Mouse (Mus musculus): ENCODE measurements around the gene Ampd1. TPM values are rescaled to one million over a fixed set of nuclear protein-coding genes. Genes with fewer than 3 reads are reported as not detected.

The Ampd1 gene
- total RNA-seq, 2 experiments from 2014 or later: not detected

DNA sequence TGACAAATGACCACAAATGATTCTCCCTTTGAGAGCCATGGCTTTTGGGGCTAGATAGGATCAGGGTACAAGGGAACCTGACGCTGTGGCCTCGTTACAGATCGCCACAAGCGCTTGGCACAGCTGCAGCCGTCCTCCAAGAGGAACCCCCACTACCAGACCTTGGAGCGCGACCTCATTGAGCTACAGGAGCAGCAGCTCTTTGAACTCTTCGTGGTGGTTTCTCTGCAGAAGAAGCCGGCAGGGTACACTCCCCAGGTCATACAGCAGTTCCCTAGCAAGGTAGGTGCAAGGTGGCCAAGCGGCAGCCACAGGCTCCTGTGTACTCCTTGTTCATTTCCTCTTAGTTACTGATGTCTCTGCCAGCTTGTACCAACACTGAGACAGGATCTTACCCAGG, 75.1 kb downstream of the Ampd1 start:
- no peak for DNase-seq

Other genes with a start within 250 kb of the Ampd1 start
- gene Sycp1, start 137.9 kb upstream of the Ampd1 start, total RNA-seq (2021): not detected
- not detected for gene Nr1h5, start 109.9 kb upstream of the Ampd1 start, total RNA-seq (2021)
- gene Sike1, start 78.3 kb upstream of the Ampd1 start, total RNA-seq (2021): 10 to 100 TPM; 71.7 to 74.6 TPM
- gene Csde1, start 53.6 kb upstream of the Ampd1 start, total RNA-seq (2021): 100 to 1,000 TPM; 398 to 439 TPM
- gene Nras, start 15.7 kb upstream of the Ampd1 start, total RNA-seq (2021): 10 to 100 TPM; 59.2 to 64.6 TPM
- 1 to 10 TPM; 1.5 to 1.7 TPM for gene Dennd2c, start 28.6 kb downstream of the Ampd1 start, total RNA-seq (2021)
- gene Bcas2, start 97.6 kb downstream of the Ampd1 start, total RNA-seq (2021): 10 to 100 TPM; 55.9 to 56.4 TPM
- 10 to 100 TPM; 33.5 to 43.5 TPM for gene Trim33, start 205.3 kb downstream of the Ampd1 start, total RNA-seq (2021)

Measured in adrenal gland, postnatal 36 days (tissue).